Mouse (Mus musculus) embryonic facial prominence, embryonic 11.5 days (tissue): ENCODE data around the gene Phkb. TPM values are rescaled to one million over a fixed set of nuclear protein-coding genes. Genes with fewer than 3 reads are reported as not detected.

Experiments used
- ATAC-seq: fragments of 200-750 bp; cut with Nextera tagmentation; replicated peaks from 2 replicates; pipeline ENCODE4 v1.8.0; 2017; ENCODE audit warnings: low read depth; ENCODE audit not compliant: insufficient number of reproducible peaks, low FRiP score, low TSS enrichment
- DNase-seq: peaks from one replicate; pipeline ENCODE4 v3.0.0-alpha.2; 2015; ENCODE audit warnings: low spot score
- H3K27ac ChIP-seq: fragments of 300-500 bp; sonication (generic); replicated peaks from 2 replicates; pipeline ENCODE4 v1.5.1; 2014; ENCODE audit warnings: mild to moderate bottlenecking, low read depth, low read length, control low read depth
- H3K27me3 ChIP-seq: fragments of 300-500 bp; sonication (generic); 2 replicates; pipeline ENCODE4 v1.6.1; 2014; ENCODE audit warnings: mild to moderate bottlenecking, low read length, moderate library complexity, mixed read lengths; ENCODE audit not compliant: control insufficient read depth, insufficient read depth
- H3K36me3 ChIP-seq: fragments of 300-500 bp; sonication (generic); replicated peaks from 2 replicates; pipeline ENCODE4 v1.6.1; 2014; ENCODE audit warnings: low read depth, mild to moderate bottlenecking, low read length, moderate library complexity, mixed read lengths; ENCODE audit not compliant: control insufficient read depth, insufficient read depth
- H3K4me1 ChIP-seq: fragments of 300-500 bp; sonication (generic); 2 replicates; pipeline ENCODE4 v1.6.1; 2014; ENCODE audit warnings: low read length, mixed read lengths; ENCODE audit not compliant: control insufficient read depth, insufficient read depth
- H3K4me2 ChIP-seq: fragments of 300-500 bp; sonication (generic); 2 replicates; pipeline ENCODE4 v1.6.1; 2014; ENCODE audit warnings: low read depth, mild to moderate bottlenecking, control low read depth, low read length, moderate library complexity
- H3K4me3 ChIP-seq: fragments of 300-500 bp; sonication (generic); 2 replicates; pipeline ENCODE4 v1.5.1; 2014; ENCODE audit warnings: low read depth, low read length, control low read depth
- H3K9ac ChIP-seq: fragments of 300-500 bp; sonication (generic); replicated peaks from 2 replicates; pipeline ENCODE4 v1.6.1; 2014; ENCODE audit warnings: mild to moderate bottlenecking, control low read depth, low read length
- H3K9me3 ChIP-seq: fragments of 300-500 bp; sonication (generic); replicated peaks from 2 replicates; pipeline ENCODE4 v1.6.1; 2016; ENCODE audit warnings: mild to moderate bottlenecking, low read length, inconsistent platforms, mixed read lengths; ENCODE audit not compliant: control insufficient read depth
- WGBS: fragments of 180-500 bp; shearing (Covaris S2); extraction: QIAGEN DNeasy Blood & Tissue Kit; methylation state at CpG from one replicate; pipeline ENCODE4 v1.1.7; 2014; 5-methylcytosine and 5-hydroxymethylcytosine counted together
- polyA plus RNA-seq: library from polyadenylated mRNA; unstranded; fragments of >200 nt; fragmentation: Nextera tagmentation; extraction: Ambion mirVana; gene quantifications from 2 replicates; pipeline ENCODE4 v1.2.1, GENCODE M21; 2014

The Phkb gene
- polyA plus RNA-seq, 1 experiment from 2014 or later: 50.6 TPM

DNA sequence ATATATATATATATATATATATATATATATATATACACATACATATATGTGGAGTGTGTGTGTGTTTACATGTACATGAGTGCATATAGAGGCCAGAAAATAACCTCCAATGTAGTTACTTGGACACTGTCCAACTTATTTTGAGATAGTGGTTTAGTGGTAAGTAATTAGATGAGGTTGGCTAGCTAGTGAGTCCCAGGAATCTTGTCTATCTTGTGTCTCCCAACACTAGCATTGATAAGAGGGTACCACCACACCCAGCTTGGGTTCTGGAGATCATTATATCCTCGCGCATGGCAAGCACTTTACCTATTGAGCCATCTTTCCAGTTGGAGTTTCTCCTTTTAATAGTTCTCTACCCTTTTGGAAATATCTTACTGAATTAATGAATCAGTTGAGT, 56.9 kb downstream of the Phkb start:
- Histone ChIP-seq H3K4me3 (no peak overlapping the region), H3K36me3 (no peaks in the 10 kb centered on the region), H3K4me2 (no peak overlapping the region), H3K9ac (no peak overlapping the region), H3K27ac (no peak overlapping the region), H3K9me3 (no peaks in the 10 kb centered on the region), H3K4me1 (no peaks in the 10 kb centered on the region), H3K27me3 (no peaks in the 10 kb centered on the region)
- WGBS: 100% methylated on average over 2 of the region's 2 CpGs
- no peak for ATAC-seq
- DNase-seq: no peak

- no peak overlapping the region for H3K4me3 ChIP-seq
- H3K4me2 ChIP-seq: no peak overlapping the region
- H3K4me1 ChIP-seq: no peaks in the 10 kb centered on the region
- H3K9me3 ChIP-seq: no peaks in the 10 kb centered on the region
- no peaks in the 10 kb centered on the region for H3K36me3 ChIP-seq
- no peak overlapping the region for H3K9ac ChIP-seq
- H3K27ac ChIP-seq: no peak overlapping the region
- H3K27me3 ChIP-seq: no peaks in the 10 kb centered on the region
- ATAC-seq: no peak
- no peak for DNase-seq
These were observed 84.2 kb downstream of the Phkb start for GRCm38 (mm10) chr8:85924991-85925390.

DNA sequence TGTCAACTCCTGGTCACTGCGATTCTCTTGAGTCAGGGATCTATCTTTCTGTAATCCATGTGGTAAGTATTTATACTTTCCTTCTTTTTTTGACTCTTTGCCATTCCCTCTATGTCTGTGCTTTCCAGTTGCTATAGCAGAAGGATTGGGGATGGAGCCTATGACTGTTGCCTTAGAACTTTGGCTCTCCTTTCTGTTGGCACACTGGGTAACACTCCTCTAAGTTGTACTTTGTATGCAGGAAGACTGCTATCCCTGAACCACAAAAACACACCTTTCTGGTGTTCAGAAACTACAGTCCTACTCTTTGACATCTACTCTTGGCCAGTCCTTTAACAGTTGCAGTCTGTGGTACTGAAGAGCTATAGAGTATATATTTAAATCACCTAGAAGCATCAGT, 84.8 kb downstream of the Phkb start:
- ATAC-seq: no peak
- Histone ChIP-seq H3K9ac (no peak overlapping the region), H3K36me3 (no peaks in the 10 kb centered on the region), H3K27me3 (no peaks in the 10 kb centered on the region), H3K4me1 (no peaks in the 10 kb centered on the region), H3K27ac (no peak overlapping the region), H3K9me3 (no peaks in the 10 kb centered on the region), H3K4me2 (no peak overlapping the region), H3K4me3 (no peak overlapping the region)
- no peak for DNase-seq
- WGBS: 92% methylated on average over 1 of the region's 1 CpGs

- Histone ChIP-seq H3K4me1 (no peaks in the 10 kb centered on the region), H3K9me3 (no peaks in the 10 kb centered on the region), H3K9ac (no peak overlapping the region), H3K4me3 (no peak overlapping the region), H3K27me3 (no peaks in the 10 kb centered on the region), H3K36me3 (no peaks in the 10 kb centered on the region), H3K4me2 (no peak overlapping the region), H3K27ac (no peak overlapping the region)
- WGBS: 89% methylated on average over 3 of the region's 3 CpGs
- no peak for ATAC-seq
- no peak for DNase-seq
These were observed 85.3 kb downstream of the Phkb start for GRCm38 (mm10) chr8:85926107-85926506.

- no peak overlapping the region for H3K4me2 ChIP-seq
- 89% methylated on average over 5 of the region's 5 CpGs for WGBS
- no peaks in the 10 kb centered on the region for H3K4me1 ChIP-seq
- no peak overlapping the region for H3K27ac ChIP-seq
- DNase-seq (no peak), ATAC-seq (no peak)
- H3K36me3 ChIP-seq: no peaks in the 10 kb centered on the region
- no peak overlapping the region for H3K9ac ChIP-seq
- H3K27me3 ChIP-seq: no peaks in the 10 kb centered on the region
- no peaks in the 10 kb centered on the region for H3K9me3 ChIP-seq
- H3K4me3 ChIP-seq: no peak overlapping the region
These were observed 95.4 kb downstream of the Phkb start for GRCm38 (mm10) chr8:85936148-85936547.

DNA sequence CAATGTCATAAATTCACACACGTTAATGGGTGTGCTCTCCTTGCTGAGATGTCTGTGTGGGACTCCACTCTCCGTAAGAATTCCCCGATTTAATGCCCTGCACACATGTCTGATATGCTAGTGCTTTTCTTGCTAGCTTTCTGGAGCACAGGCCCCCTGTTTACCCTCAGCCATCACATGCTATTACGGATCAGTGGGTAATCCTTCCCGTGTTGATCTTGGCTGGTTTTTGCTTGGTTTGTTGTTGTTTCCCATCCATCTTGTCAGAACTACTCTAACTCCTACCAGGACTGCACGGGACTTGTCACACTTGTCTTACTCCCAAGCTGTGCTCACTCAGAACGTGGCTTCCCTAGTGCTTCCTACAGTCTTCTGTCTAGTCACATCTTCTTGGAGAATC, 96.6 kb downstream of the Phkb start:
- 81% methylated on average over 7 of the region's 7 CpGs for WGBS
- Histone ChIP-seq H3K27me3 (no peaks in the 10 kb centered on the region), H3K27ac (no peak overlapping the region), H3K36me3 (no peaks in the 10 kb centered on the region), H3K9me3 (no peaks in the 10 kb centered on the region), H3K9ac (no peak overlapping the region), H3K4me2 (no peak overlapping the region), H3K4me3 (no peak overlapping the region), H3K4me1 (no peaks in the 10 kb centered on the region)
- DNase-seq (no peak), ATAC-seq (no peak)

GRCm38 (mm10) chr8:85944820-85945219, 104.1 kb downstream of the Phkb start:
- no peak overlapping the region for H3K4me2 ChIP-seq
- H3K9me3 ChIP-seq: no peaks in the 10 kb centered on the region
- DNase-seq (no peak), ATAC-seq (no peak)
- WGBS: 91% methylated on average over 5 of the region's 5 CpGs
- H3K27me3 ChIP-seq: no peaks in the 10 kb centered on the region
- H3K27ac ChIP-seq: no peak overlapping the region
- H3K4me1 ChIP-seq: no peaks in the 10 kb centered on the region
- H3K4me3 ChIP-seq: no peak overlapping the region
- no peak overlapping the region for H3K9ac ChIP-seq
- no peaks in the 10 kb centered on the region for H3K36me3 ChIP-seq

DNA sequence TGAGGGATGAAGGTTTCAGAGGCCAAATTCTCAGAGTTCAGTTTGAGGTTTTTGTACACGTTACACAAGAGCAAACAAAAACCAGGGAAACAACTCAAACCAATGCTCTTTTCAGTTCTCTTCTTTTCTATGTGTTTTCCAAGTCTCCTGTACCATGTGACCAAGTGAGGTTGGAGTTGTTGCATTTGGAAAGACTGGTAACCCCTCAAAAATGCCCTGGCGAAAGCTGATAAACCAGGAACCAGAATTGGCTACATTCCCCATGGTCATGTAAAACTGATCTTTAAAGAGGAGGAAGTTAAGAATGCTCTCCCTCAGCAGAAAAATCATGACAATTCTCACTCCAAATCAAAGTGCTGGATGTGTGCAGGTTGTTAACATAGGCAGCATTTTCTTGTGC, 117.6 kb downstream of the Phkb start:
- no peak overlapping the region for H3K9ac ChIP-seq
- no peak overlapping the region for H3K4me2 ChIP-seq
- no peak overlapping the region for H3K27ac ChIP-seq
- H3K4me3 ChIP-seq: no peak overlapping the region
- no peaks in the 10 kb centered on the region for H3K36me3 ChIP-seq
- no peak for DNase-seq
- H3K9me3 ChIP-seq: no peaks in the 10 kb centered on the region
- no peak for ATAC-seq
- 88% methylated on average over 2 of the region's 2 CpGs for WGBS
- H3K27me3 ChIP-seq: no peaks in the 10 kb centered on the region
- no peaks in the 10 kb centered on the region for H3K4me1 ChIP-seq

- H3K4me3 ChIP-seq: no peak overlapping the region
- H3K9ac ChIP-seq: no peak overlapping the region
- no peaks in the 10 kb centered on the region for H3K4me1 ChIP-seq
- no peaks in the 10 kb centered on the region for H3K27me3 ChIP-seq
- DNase-seq (no peak), ATAC-seq (no peak)
- 89% methylated on average over 4 of the region's 4 CpGs for WGBS
- no peaks in the 10 kb centered on the region for H3K36me3 ChIP-seq
- no peaks in the 10 kb centered on the region for H3K9me3 ChIP-seq
- no peak overlapping the region for H3K27ac ChIP-seq
- no peak overlapping the region for H3K4me2 ChIP-seq
These were observed 119.1 kb downstream of the Phkb start for GRCm38 (mm10) chr8:85959880-85960279.
